Mouse (Mus musculus) bone marrow, adult 2 months (tissue): ENCODE results near the gene March10.

Experiments used
- CTCF ChIP-seq: fragments of 200-500 bp; IDR thresholded peaks from 2 replicates; pipeline ENCODE4 v1.5.1; 2011; ENCODE audit warnings: low read length, control low read depth; ENCODE audit not compliant: control insufficient read depth, insufficient read depth
- POLR2A ChIP-seq: fragments of 200-500 bp; IDR thresholded peaks from 2 replicates; pipeline ENCODE4 v1.6.1; 2011; ENCODE audit warnings: low read depth, mild to moderate bottlenecking, control low read depth, low read length, borderline replicate concordance; ENCODE audit not compliant: control insufficient read depth

DNA sequence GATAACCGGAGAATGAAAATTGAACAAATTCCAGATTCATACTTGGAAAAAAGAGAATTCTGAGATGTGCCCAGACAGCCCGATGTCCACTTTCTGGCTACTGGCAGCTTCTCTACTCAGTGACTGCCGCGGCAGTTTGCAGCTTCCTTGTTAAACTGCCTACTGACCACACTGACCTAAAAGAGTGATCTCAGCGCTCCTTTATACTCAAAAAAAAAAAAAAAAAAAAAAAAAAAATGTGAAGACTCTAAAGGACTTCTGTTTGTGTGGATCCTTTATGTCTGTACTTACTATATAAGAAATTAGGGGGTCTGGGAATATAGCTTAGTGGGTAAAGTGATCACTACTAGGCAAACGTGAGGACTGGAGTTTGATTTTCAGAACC lies 17.8 kb upstream of the March10 start:
- TF ChIP-seq POLR2A (no peak), CTCF (no peak)
